Mouse (Mus musculus) duodenum, adult 2 months (tissue): ENCODE measurements around the gene Izumo2. TPM values are rescaled to one million over a fixed set of nuclear protein-coding genes. Genes with fewer than 3 reads are reported as not detected.

Source experiments
- polyA plus RNA-seq: library from polyadenylated mRNA; depleted of rRNA; stranded (reverse); fragments of >200 nt; gene quantifications from 2 replicates; pipeline ENCODE4 v1.2.3, GENCODE M21; 2012; ENCODE audit warnings: low replicate concordance; rRNA removed

Gene Izumo2
- polyA plus RNA-seq, result not detected in 2 replicates

GRCm38 (mm10) chr7:44708574-44708973, at the start of gene Izumo2:
TSS of gene Izumo2 (plus strand) at chr7:44708742.

DNA sequence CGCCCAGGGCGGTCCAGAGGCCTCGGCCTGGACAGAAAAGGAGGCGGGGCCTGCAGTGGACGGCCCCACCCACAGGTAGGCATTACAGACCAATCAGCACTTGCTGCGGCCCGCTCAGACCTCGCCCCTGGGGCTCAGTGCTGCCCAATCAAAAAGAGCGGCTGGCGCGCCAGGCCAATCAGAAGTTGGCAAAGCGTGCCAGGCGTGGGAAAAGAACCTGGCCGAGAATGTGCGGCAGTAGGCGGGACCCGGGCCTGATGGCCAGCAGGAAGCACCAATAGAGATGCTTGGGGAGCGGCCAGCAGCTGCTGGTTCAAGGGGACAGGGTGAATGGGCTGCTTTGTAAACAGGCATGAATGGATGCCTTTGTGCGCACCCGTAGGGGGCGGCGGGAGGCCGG, 37.7 kb upstream of the Izumo2 start, which contains the start of gene Myh14:
TSS of gene Myh14 (minus strand) at position 41 of the 400 bp plus-strand sequence.

DNA sequence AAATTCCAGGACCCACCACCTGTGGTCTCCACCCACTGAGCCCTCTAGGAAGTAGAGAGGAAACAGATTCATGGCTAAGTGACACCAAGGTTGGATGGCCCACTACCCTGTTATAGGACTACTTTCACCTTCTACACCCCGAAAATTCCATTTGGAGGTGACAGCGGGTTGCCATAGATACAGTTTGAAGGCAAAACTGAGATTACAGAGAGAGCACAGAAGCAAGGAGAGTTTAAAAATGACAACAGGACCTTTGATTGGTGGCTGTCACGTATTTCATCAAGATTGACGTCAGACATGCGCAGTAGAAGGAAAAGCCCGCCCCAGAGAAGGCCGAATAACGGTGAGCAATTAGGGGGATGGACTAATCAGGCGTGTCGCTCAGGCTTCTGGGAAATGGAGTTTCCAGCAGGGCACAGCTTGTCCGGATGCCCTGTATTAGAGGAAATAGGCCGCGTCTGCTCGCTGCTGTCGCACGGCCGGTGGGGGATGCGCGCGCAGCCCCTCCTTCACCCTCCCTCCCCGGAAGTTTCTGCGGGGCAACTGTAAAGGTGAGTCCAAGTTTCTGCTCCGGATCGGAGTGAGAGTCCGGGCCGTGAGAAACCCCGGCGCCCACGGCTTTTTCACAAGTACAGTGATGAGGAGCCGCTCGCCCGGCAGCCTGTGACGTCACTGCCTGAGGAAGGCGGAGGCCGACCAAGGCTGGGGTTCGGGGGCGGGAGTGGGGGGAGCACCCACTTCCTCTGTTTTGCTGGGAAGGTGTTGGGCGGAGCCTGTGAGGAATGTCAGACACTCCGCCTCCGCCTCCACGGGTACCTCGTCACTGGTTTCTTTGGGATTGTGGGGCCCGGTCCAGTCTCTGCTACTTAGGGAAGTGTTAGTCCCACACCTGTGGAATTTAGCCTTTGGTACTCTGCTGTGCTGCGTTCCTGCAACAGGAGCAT, 39.8 kb downstream of the Izumo2 start, which contains the start of gene Vrk3:
TSS of gene Vrk3 (plus strand) at position 313 of the 944 bp plus-strand sequence.

DNA sequence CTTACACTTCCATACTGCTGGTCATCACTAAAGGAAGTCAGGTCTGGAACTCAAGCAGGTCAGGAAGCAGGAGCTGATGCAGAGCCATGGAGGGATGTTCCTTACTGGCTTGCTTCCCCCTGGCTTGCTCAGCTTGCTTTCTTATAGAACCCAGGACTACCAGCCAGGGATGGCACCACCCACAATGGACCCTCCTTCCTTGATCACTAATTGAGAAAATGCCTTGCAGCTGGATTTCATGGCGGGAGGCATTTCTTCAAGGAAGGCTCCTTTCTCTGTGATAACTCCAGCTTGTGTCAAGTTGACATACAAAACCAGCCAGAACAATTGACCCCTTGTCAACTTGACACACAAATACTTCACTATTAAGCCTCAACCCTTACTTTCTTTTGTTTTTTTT, 42.4 kb downstream of the Izumo2 start, which contains the start of gene Zfp473:
TSS of gene Zfp473 (minus strand) at position 101 of the 400 bp plus-strand sequence.

Other genes starting within 250 kb of the Izumo2 start
- gene Aspdh, start 243.4 kb upstream of the Izumo2 start, polyA plus RNA-seq, result 3.7 and 8.8 TPM in 2 replicates
- 114 and 135 TPM in 2 replicates for gene Josd2, start 240.8 kb upstream of the Izumo2 start, polyA plus RNA-seq
- 308 and 370 TPM in 2 replicates for gene Emc10, start 212.2 kb upstream of the Izumo2 start, polyA plus RNA-seq
- 6.3 and 8.9 TPM in 2 replicates for gene Fam71e1, start 212.2 kb upstream of the Izumo2 start, polyA plus RNA-seq
- not detected in 2 replicates for gene Mybpc2, start 184.1 kb upstream of the Izumo2 start, polyA plus RNA-seq
- gene Spib, start 176.7 kb upstream of the Izumo2 start, polyA plus RNA-seq, result 7.6 and 9.2 TPM in 2 replicates
- gene Pold1, start 159.9 kb upstream of the Izumo2 start, polyA plus RNA-seq, result 42.0 and 46.0 TPM in 2 replicates
- gene Nr1h2, start 154.8 kb upstream of the Izumo2 start, polyA plus RNA-seq, result 250 and 318 TPM in 2 replicates
- gene Napsa, start 136.4 kb upstream of the Izumo2 start, polyA plus RNA-seq, result 2.9 and 7.7 TPM in 2 replicates
- gene Kcnc3, start 118.1 kb upstream of the Izumo2 start, polyA plus RNA-seq, result 3.6 and 6.8 TPM in 2 replicates
- gene Myh14, start 37.9 kb upstream of the Izumo2 start, polyA plus RNA-seq, result 132 and 290 TPM in 2 replicates
- 49.7 and 62.2 TPM in 2 replicates for gene Vrk3, start 39.7 kb downstream of the Izumo2 start, polyA plus RNA-seq
- 0.06 and 0.13 TPM in 2 replicates for gene Zfp473, start 42.3 kb downstream of the Izumo2 start, polyA plus RNA-seq
- 45.1 and 62.8 TPM in 2 replicates for gene Nup62, start 107.3 kb downstream of the Izumo2 start, polyA plus RNA-seq
- 2.2 and 6.3 TPM in 2 replicates for gene Il4i1, start 107.6 kb downstream of the Izumo2 start, polyA plus RNA-seq
- 132 and 137 TPM in 2 replicates for gene Atf5, start 107.9 kb downstream of the Izumo2 start, polyA plus RNA-seq
- 248 and 535 TPM in 2 replicates for gene Akt1s1, start 140.2 kb downstream of the Izumo2 start, polyA plus RNA-seq
- 67.0 and 80.1 TPM in 2 replicates for gene Tbc1d17, start 140.3 kb downstream of the Izumo2 start, polyA plus RNA-seq
- gene Pnkp, start 148.4 kb downstream of the Izumo2 start, polyA plus RNA-seq, result 50.8 and 86.4 TPM in 2 replicates
- 116 and 164 TPM in 2 replicates for gene Ptov1, start 161.0 kb downstream of the Izumo2 start, polyA plus RNA-seq
- 280 and 331 TPM in 2 replicates for gene Med25, start 184.0 kb downstream of the Izumo2 start, polyA plus RNA-seq
- 34.2 and 46.4 TPM in 2 replicates for gene Fuz, start 187.3 kb downstream of the Izumo2 start, polyA plus RNA-seq
- gene Ap2a1, start 220.8 kb downstream of the Izumo2 start, polyA plus RNA-seq, result 76.5 and 82.3 TPM in 2 replicates
- 0.49 TPM in 1 of 2 replicates, not detected in the other for gene Tsks, start 234.5 kb downstream of the Izumo2 start, polyA plus RNA-seq